Mouse (Mus musculus): ENCODE data around the gene Slc8a3. TPM values are rescaled to one million over a fixed set of nuclear protein-coding genes. Genes with fewer than 3 reads are reported as not detected.

The Slc8a3 gene
- polyA plus RNA-seq, 1 experiment from 2014 or later = 0.47 TPM

- Histone ChIP-seq H3K4me2 (ENCODE audit: low read length) (no peak overlapping the region), H3K9ac (ENCODE audit: low read length) (no peak overlapping the region), H3K36me3 (ENCODE audit: control insufficient read depth, insufficient read depth, low read length) (no peaks in the 10 kb centered on the region), H3K4me1 (ENCODE audit: control insufficient read depth in 2 of 2, insufficient read depth in 2 of 2, low read length in 2 of 2) (no peaks in the 10 kb centered on the region), H3K27ac (replicated peaks in 1 of 2; ENCODE audit: control insufficient read depth in 1 of 2, insufficient read depth in 1 of 2, low read depth in 2 of 2, low read length in 2 of 2) (no peak overlapping the region), H3K4me3 (ENCODE audit: control insufficient read depth in 1 of 2, insufficient read depth in 1 of 2, low read depth in 1 of 2, low read length in 2 of 2) (no peak overlapping the region), H3K9me3 (ENCODE audit: control insufficient read depth, low read length) (no peaks in the 10 kb centered on the region), H3K27me3 (ENCODE audit: control insufficient read depth, insufficient read depth, low read length) (0 out of 2 replicates have a peak, but pooled peaks cover 4% of the 10 kb centered on the region)
- 63% methylated on average over 2 of the region's 2 CpGs for WGBS
- ATAC-seq (ENCODE audit: insufficient number of reproducible peaks, insufficient read depth, low FRiP score, low read depth) = no peak
Observed at GRCm38 (mm10) chr12:81193968-81194367, 139.0 kb downstream of the Slc8a3 start.

GRCm38 (mm10) chr12:81189636-81190035 lies 143.3 kb downstream of the Slc8a3 start:
- ATAC-seq (ENCODE audit: insufficient number of reproducible peaks, insufficient read depth, low FRiP score, low read depth) = no peak
- Histone ChIP-seq H3K9me3 (ENCODE audit: control insufficient read depth, low read length) (no peaks in the 10 kb centered on the region), H3K4me1 (ENCODE audit: control insufficient read depth in 2 of 2, insufficient read depth in 2 of 2, low read length in 2 of 2) (no peaks in the 10 kb centered on the region), H3K9ac (ENCODE audit: low read length) (no peak overlapping the region), H3K4me3 (ENCODE audit: control insufficient read depth in 1 of 2, insufficient read depth in 1 of 2, low read depth in 1 of 2, low read length in 2 of 2) (no peak overlapping the region), H3K27me3 (ENCODE audit: control insufficient read depth, insufficient read depth, low read length) (no peaks in the 10 kb centered on the region), H3K4me2 (ENCODE audit: low read length) (no peak overlapping the region), H3K27ac (replicated peaks in 1 of 2; ENCODE audit: control insufficient read depth in 1 of 2, insufficient read depth in 1 of 2, low read depth in 2 of 2, low read length in 2 of 2) (no peak overlapping the region), H3K36me3 (ENCODE audit: control insufficient read depth, insufficient read depth, low read length) (no peaks in the 10 kb centered on the region)
- 61% methylated on average over 1 of the region's 1 CpGs for WGBS

GRCm38 (mm10) chr12:81188996-81189395 lies 144.0 kb downstream of the Slc8a3 start:
- no peaks in the 10 kb centered on the region for H3K4me1 ChIP-seq (ENCODE audit: control insufficient read depth in 2 of 2, insufficient read depth in 2 of 2, low read length in 2 of 2)
- H3K4me2 ChIP-seq (ENCODE audit: low read length) = no peak overlapping the region
- H3K36me3 ChIP-seq (ENCODE audit: control insufficient read depth, insufficient read depth, low read length) = no peaks in the 10 kb centered on the region
- H3K9me3 ChIP-seq (ENCODE audit: control insufficient read depth, low read length) = no peaks in the 10 kb centered on the region
- no peaks in the 10 kb centered on the region for H3K27me3 ChIP-seq (ENCODE audit: control insufficient read depth, insufficient read depth, low read length)
- H3K9ac ChIP-seq (ENCODE audit: low read length) = no peak overlapping the region
- 80% methylated on average over 4 of the region's 4 CpGs for WGBS
- no peak for ATAC-seq (ENCODE audit: insufficient number of reproducible peaks, insufficient read depth, low FRiP score, low read depth)
- H3K27ac ChIP-seq (replicated peaks in 1 of 2; ENCODE audit: control insufficient read depth in 1 of 2, insufficient read depth in 1 of 2, low read depth in 2 of 2, low read length in 2 of 2) = no peak overlapping the region
- H3K4me3 ChIP-seq (ENCODE audit: control insufficient read depth in 1 of 2, insufficient read depth in 1 of 2, low read depth in 1 of 2, low read length in 2 of 2) = no peak overlapping the region

GRCm38 (mm10) chr12:81188423-81188822 lies 144.6 kb downstream of the Slc8a3 start:
- H3K4me1 ChIP-seq (ENCODE audit: control insufficient read depth in 2 of 2, insufficient read depth in 2 of 2, low read length in 2 of 2) = no peaks in the 10 kb centered on the region; a peak in 1 of 4 replicates
- no peak overlapping the region for H3K27ac ChIP-seq (replicated peaks in 1 of 2; ENCODE audit: control insufficient read depth in 1 of 2, insufficient read depth in 1 of 2, low read depth in 2 of 2, low read length in 2 of 2)
- 62% methylated on average over 3 of the region's 3 CpGs for WGBS
- H3K4me3 ChIP-seq (ENCODE audit: control insufficient read depth in 1 of 2, insufficient read depth in 1 of 2, low read depth in 1 of 2, low read length in 2 of 2) = no peak overlapping the region
- no peaks in the 10 kb centered on the region for H3K36me3 ChIP-seq (ENCODE audit: control insufficient read depth, insufficient read depth, low read length)
- H3K27me3 ChIP-seq (ENCODE audit: control insufficient read depth, insufficient read depth, low read length) = no peaks in the 10 kb centered on the region
- H3K9ac ChIP-seq (ENCODE audit: low read length) = no peak overlapping the region
- no peak overlapping the region for H3K4me2 ChIP-seq (ENCODE audit: low read length)
- no peak for ATAC-seq (ENCODE audit: insufficient number of reproducible peaks, insufficient read depth, low FRiP score, low read depth)
- H3K9me3 ChIP-seq (ENCODE audit: control insufficient read depth, low read length) = no peaks in the 10 kb centered on the region

GRCm38 (mm10) chr12:81186668-81187067 lies 146.3 kb downstream of the Slc8a3 start:
- Histone ChIP-seq H3K9ac (ENCODE audit: low read length) (no peak overlapping the region), H3K9me3 (ENCODE audit: control insufficient read depth, low read length) (no peaks in the 10 kb centered on the region), H3K4me1 (ENCODE audit: control insufficient read depth in 2 of 2, insufficient read depth in 2 of 2, low read length in 2 of 2) (no peaks in the 10 kb centered on the region; a peak in 1 of 4 replicates), H3K36me3 (ENCODE audit: control insufficient read depth, insufficient read depth, low read length) (no peaks in the 10 kb centered on the region), H3K27ac (replicated peaks in 1 of 2; ENCODE audit: control insufficient read depth in 1 of 2, insufficient read depth in 1 of 2, low read depth in 2 of 2, low read length in 2 of 2) (no peak overlapping the region), H3K4me3 (ENCODE audit: control insufficient read depth in 1 of 2, insufficient read depth in 1 of 2, low read depth in 1 of 2, low read length in 2 of 2) (no peak overlapping the region), H3K27me3 (ENCODE audit: control insufficient read depth, insufficient read depth, low read length) (no peaks in the 10 kb centered on the region), H3K4me2 (ENCODE audit: low read length) (no peak overlapping the region)
- ATAC-seq (ENCODE audit: insufficient number of reproducible peaks, insufficient read depth, low FRiP score, low read depth) = no peak
- WGBS = 77% methylated on average over 3 of the region's 3 CpGs

- 86% methylated on average over 4 of the region's 4 CpGs for WGBS
- H3K4me2 ChIP-seq (ENCODE audit: low read length) = no peak overlapping the region
- H3K4me3 ChIP-seq (ENCODE audit: control insufficient read depth in 1 of 2, insufficient read depth in 1 of 2, low read depth in 1 of 2, low read length in 2 of 2) = no peak overlapping the region
- no peaks in the 10 kb centered on the region for H3K9me3 ChIP-seq (ENCODE audit: control insufficient read depth, low read length)
- no peak overlapping the region for H3K9ac ChIP-seq (ENCODE audit: low read length)
- H3K27me3 ChIP-seq (ENCODE audit: control insufficient read depth, insufficient read depth, low read length) = no peaks in the 10 kb centered on the region
- H3K4me1 ChIP-seq (ENCODE audit: control insufficient read depth in 2 of 2, insufficient read depth in 2 of 2, low read length in 2 of 2) = no peaks in the 10 kb centered on the region; a peak in 1 of 4 replicates
- H3K36me3 ChIP-seq (ENCODE audit: control insufficient read depth, insufficient read depth, low read length) = no peaks in the 10 kb centered on the region
- H3K27ac ChIP-seq (replicated peaks in 1 of 2; ENCODE audit: control insufficient read depth in 1 of 2, insufficient read depth in 1 of 2, low read depth in 2 of 2, low read length in 2 of 2) = no peak overlapping the region
- no peak for ATAC-seq (ENCODE audit: insufficient number of reproducible peaks, insufficient read depth, low FRiP score, low read depth)
Observed at GRCm38 (mm10) chr12:81186081-81186480, 146.9 kb downstream of the Slc8a3 start.

GRCm38 (mm10) chr12:81184967-81185366 lies 148.0 kb downstream of the Slc8a3 start:
- Histone ChIP-seq H3K36me3 (ENCODE audit: control insufficient read depth, insufficient read depth, low read length) (no peaks in the 10 kb centered on the region), H3K4me3 (ENCODE audit: control insufficient read depth in 1 of 2, insufficient read depth in 1 of 2, low read depth in 1 of 2, low read length in 2 of 2) (no peak overlapping the region), H3K4me2 (ENCODE audit: low read length) (no peak overlapping the region), H3K9ac (ENCODE audit: low read length) (no peak overlapping the region), H3K9me3 (ENCODE audit: control insufficient read depth, low read length) (no peaks in the 10 kb centered on the region), H3K27me3 (ENCODE audit: control insufficient read depth, insufficient read depth, low read length) (no peaks in the 10 kb centered on the region), H3K27ac (replicated peaks in 1 of 2; ENCODE audit: control insufficient read depth in 1 of 2, insufficient read depth in 1 of 2, low read depth in 2 of 2, low read length in 2 of 2) (no peak overlapping the region), H3K4me1 (ENCODE audit: control insufficient read depth in 2 of 2, insufficient read depth in 2 of 2, low read length in 2 of 2) (no peaks in the 10 kb centered on the region; a peak in 1 of 4 replicates)
- no peak for ATAC-seq (ENCODE audit: insufficient number of reproducible peaks, insufficient read depth, low FRiP score, low read depth)
- WGBS = 79% methylated on average over 2 of the region's 2 CpGs

GRCm38 (mm10) chr12:81182073-81182472 lies 150.9 kb downstream of the Slc8a3 start:
- Histone ChIP-seq H3K36me3 (ENCODE audit: control insufficient read depth, insufficient read depth, low read length) (no peaks in the 10 kb centered on the region), H3K9ac (ENCODE audit: low read length) (no peak overlapping the region), H3K27ac (replicated peaks in 1 of 2; ENCODE audit: control insufficient read depth in 1 of 2, insufficient read depth in 1 of 2, low read depth in 2 of 2, low read length in 2 of 2) (no peak overlapping the region), H3K27me3 (ENCODE audit: control insufficient read depth, insufficient read depth, low read length) (no peaks in the 10 kb centered on the region), H3K4me3 (ENCODE audit: control insufficient read depth in 1 of 2, insufficient read depth in 1 of 2, low read depth in 1 of 2, low read length in 2 of 2) (no peak overlapping the region), H3K4me1 (ENCODE audit: control insufficient read depth in 2 of 2, insufficient read depth in 2 of 2, low read length in 2 of 2) (no peaks in the 10 kb centered on the region; a peak in 1 of 4 replicates), H3K9me3 (ENCODE audit: control insufficient read depth, low read length) (no peaks in the 10 kb centered on the region), H3K4me2 (ENCODE audit: low read length) (no peak overlapping the region)
- WGBS = 45% methylated on average over 3 of the region's 3 CpGs
- ATAC-seq (ENCODE audit: insufficient number of reproducible peaks, insufficient read depth, low FRiP score, low read depth) = no peak

Measured in heart, embryonic 14.5 days (tissue).